Mouse (Mus musculus): ENCODE results near the gene Pak3.

Gene Pak3

GRCm38 (mm10) chrX:143664221-143665150 is 146.1 kb downstream of the Pak3 start:
- peak; percentile 84 for DNase-seq

- no peak for DNase-seq
Observed at GRCm38 (mm10) chrX:143665771-143666170, 147.4 kb downstream of the Pak3 start.

- DNase-seq = peak; percentile 28
Observed at GRCm38 (mm10) chrX:143666991-143667390, 148.6 kb downstream of the Pak3 start.

GRCm38 (mm10) chrX:143668242-143668641 is 149.9 kb downstream of the Pak3 start:
- DNase-seq = peak; percentile 50

GRCm38 (mm10) chrX:143678566-143678965 is 160.2 kb downstream of the Pak3 start:
- DNase-seq = no peak

GRCm38 (mm10) chrX:143722250-143722649 is 203.9 kb downstream of the Pak3 start:
- DNase-seq = no peak

- DNase-seq = no peak
Observed at GRCm38 (mm10) chrX:143725411-143725810, 207.0 kb downstream of the Pak3 start.

GRCm38 (mm10) chrX:143736035-143736434 is 217.6 kb downstream of the Pak3 start:
- DNase-seq = peak; percentile 11

GRCm38 (mm10) chrX:143739171-143739570 is 220.8 kb downstream of the Pak3 start:
- peak; percentile 55 for DNase-seq

GRCm38 (mm10) chrX:143762556-143762955 is 244.2 kb downstream of the Pak3 start:
- no peak for DNase-seq

GRCm38 (mm10) chrX:143815948-143816347 is 297.6 kb downstream of the Pak3 start:
- no peak for DNase-seq

GRCm38 (mm10) chrX:143818961-143819360 is 300.6 kb downstream of the Pak3 start:
- DNase-seq = peak; percentile 8

GRCm38 (mm10) chrX:143826521-143826920 is 308.1 kb downstream of the Pak3 start:
- peak; percentile 7 for DNase-seq

GRCm38 (mm10) chrX:143827212-143827611 is 308.8 kb downstream of the Pak3 start, which contains the start of gene Capn6:
Capn6 (minus strand) TSS chrX:143827414.
- DNase-seq = peak; percentile 70

GRCm38 (mm10) chrX:143846637-143847036 is 328.2 kb downstream of the Pak3 start:
- DNase-seq = no peak
